Mouse (Mus musculus): ENCODE measurements around the gene Glp2r. TPM values are rescaled to one million over a fixed set of nuclear protein-coding genes. Genes with fewer than 3 reads are reported as not detected.

Gene Glp2r
- polyA plus RNA-seq, 1 experiment from 2014 or later = not detected

GRCm38 (mm10) chr11:67653521-67654090, 117.3 kb downstream of the Glp2r start:
- DNase-seq (ENCODE audit: low spot score) (no peak), ATAC-seq (replicated peaks; ENCODE audit: low FRiP score, low read depth) (no peak)
- H3K4me2 ChIP-seq (ENCODE audit: low read length) = no peak overlapping the region
- no peaks in the 10 kb centered on the region for H3K36me3 ChIP-seq (ENCODE audit: insufficient read depth, low read length)
- no peak overlapping the region for H3K27ac ChIP-seq
- H3K27me3 ChIP-seq (ENCODE audit: insufficient read depth, low read length) = no peaks in the 10 kb centered on the region
- peaks cover 4% of the 10 kb centered on the region; the same call in 1 of the 2 replicates for H3K4me1 ChIP-seq (replicated peaks; ENCODE audit: insufficient read depth, low read length)
- H3K9ac ChIP-seq (ENCODE audit: low read depth, low read length) = no peak overlapping the region
- no peak overlapping the region for H3K4me3 ChIP-seq (replicated peaks; ENCODE audit: low read depth, low read length)
- WGBS = 87% methylated on average over 9 of the region's 9 CpGs
- TF ChIP-seq CTCF (IDR thresholded peaks at IDR 0.05; ENCODE audit: low read depth) = no peak
- no peaks in the 10 kb centered on the region for H3K9me3 ChIP-seq (replicated peaks; ENCODE audit: low read length)

GRCm38 (mm10) chr11:67652893-67653255, 118.1 kb downstream of the Glp2r start:
- Histone ChIP-seq H3K27ac (no peak overlapping the region), H3K9me3 (replicated peaks; ENCODE audit: low read length) (no peaks in the 10 kb centered on the region), H3K4me2 (ENCODE audit: low read length) (no peak overlapping the region), H3K4me3 (replicated peaks; ENCODE audit: low read depth, low read length) (no peak overlapping the region), H3K27me3 (ENCODE audit: insufficient read depth, low read length) (no peaks in the 10 kb centered on the region), H3K4me1 (replicated peaks; ENCODE audit: insufficient read depth, low read length) (peaks cover 4% of the 10 kb centered on the region; the same call in 1 of the 2 replicates), H3K36me3 (ENCODE audit: insufficient read depth, low read length) (no peaks in the 10 kb centered on the region), H3K9ac (ENCODE audit: low read depth, low read length) (no peak overlapping the region)
- DNase-seq (ENCODE audit: low spot score) (no peak), ATAC-seq (replicated peaks; ENCODE audit: low FRiP score, low read depth) (no peak)
- whole genome bisulfite sequencing = 38% methylated on average over 6 of the region's 6 CpGs
- no peak for TF ChIP-seq CTCF (IDR thresholded peaks at IDR 0.05; ENCODE audit: low read depth)

GRCm38 (mm10) chr11:67652194-67652892, 118.6 kb downstream of the Glp2r start:
- no peak for ATAC-seq (replicated peaks; ENCODE audit: low FRiP score, low read depth)

GRCm38 (mm10) chr11:67651731-67652130, 119.2 kb downstream of the Glp2r start:
- Histone ChIP-seq H3K9ac (ENCODE audit: low read depth, low read length) (no peak overlapping the region), H3K4me1 (replicated peaks; ENCODE audit: insufficient read depth, low read length) (peaks cover 4% of the 10 kb centered on the region; the same call in 1 of the 2 replicates), H3K36me3 (ENCODE audit: insufficient read depth, low read length) (no peaks in the 10 kb centered on the region), H3K27me3 (ENCODE audit: insufficient read depth, low read length) (no peaks in the 10 kb centered on the region), H3K4me2 (ENCODE audit: low read length) (no peak overlapping the region), H3K27ac (no peak overlapping the region), H3K4me3 (replicated peaks; ENCODE audit: low read depth, low read length) (no peak overlapping the region), H3K9me3 (replicated peaks; ENCODE audit: low read length) (no peaks in the 10 kb centered on the region)
- ATAC-seq (replicated peaks; ENCODE audit: low FRiP score, low read depth) = no peak
- 78% methylated on average over 6 of the region's 6 CpGs for WGBS
- TF ChIP-seq CTCF (IDR thresholded peaks at IDR 0.05; ENCODE audit: low read depth) = no peak
- DNase-seq (ENCODE audit: low spot score) = no peak

More at GRCm38 (mm10) chr11:67652194-67652892, 118.6 kb downstream of the Glp2r start:
- Histone ChIP-seq H3K27me3 (ENCODE audit: insufficient read depth, low read length) (no peaks in the 10 kb centered on the region), H3K9me3 (replicated peaks; ENCODE audit: low read length) (no peaks in the 10 kb centered on the region), H3K4me3 (replicated peaks; ENCODE audit: low read depth, low read length) (no peak overlapping the region), H3K4me1 (replicated peaks; ENCODE audit: insufficient read depth, low read length) (peaks cover 4% of the 10 kb centered on the region; the same call in 1 of the 2 replicates), H3K27ac (no peak overlapping the region), H3K36me3 (ENCODE audit: insufficient read depth, low read length) (no peaks in the 10 kb centered on the region), H3K4me2 (ENCODE audit: low read length) (no peak overlapping the region), H3K9ac (ENCODE audit: low read depth, low read length) (no peak overlapping the region)
- WGBS = 15% methylated on average over 14 of the region's 14 CpGs
- TF ChIP-seq CTCF (IDR thresholded peaks at IDR 0.05; ENCODE audit: low read depth) = peak; percentile 77
- peak; percentile 79 for DNase-seq (ENCODE audit: low spot score)

GRCm38 (mm10) chr11:67649971-67650707, 120.8 kb downstream of the Glp2r start:
- no peak overlapping the region for H3K4me3 ChIP-seq (replicated peaks; ENCODE audit: low read depth, low read length)
- TF ChIP-seq CTCF (IDR thresholded peaks at IDR 0.05; ENCODE audit: low read depth) = peak; percentile 42
- no peaks in the 10 kb centered on the region for H3K27me3 ChIP-seq (ENCODE audit: insufficient read depth, low read length)
- no peaks in the 10 kb centered on the region for H3K36me3 ChIP-seq (ENCODE audit: insufficient read depth, low read length)
- no peak overlapping the region for H3K27ac ChIP-seq
- DNase-seq (ENCODE audit: low spot score) (no peak), ATAC-seq (replicated peaks; ENCODE audit: low FRiP score, low read depth) (no peak)
- no peaks in the 10 kb centered on the region for H3K9me3 ChIP-seq (replicated peaks; ENCODE audit: low read length)
- no peak overlapping the region for H3K4me2 ChIP-seq (ENCODE audit: low read length)
- peaks cover 4% of the 10 kb centered on the region; the same call in 1 of the 2 replicates for H3K4me1 ChIP-seq (replicated peaks; ENCODE audit: insufficient read depth, low read length)
- WGBS = 62% methylated on average over 10 of the region's 10 CpGs
- H3K9ac ChIP-seq (ENCODE audit: low read depth, low read length) = no peak overlapping the region

GRCm38 (mm10) chr11:67648651-67649407, 122.1 kb downstream of the Glp2r start:
- Histone ChIP-seq H3K4me1 (replicated peaks; ENCODE audit: insufficient read depth, low read length) (peaks cover 4% of the 10 kb centered on the region; the same call in 1 of the 2 replicates), H3K27ac (no peak overlapping the region), H3K4me2 (ENCODE audit: low read length) (no peak overlapping the region), H3K4me3 (replicated peaks; ENCODE audit: low read depth, low read length) (no peak overlapping the region), H3K27me3 (ENCODE audit: insufficient read depth, low read length) (no peaks in the 10 kb centered on the region), H3K36me3 (ENCODE audit: insufficient read depth, low read length) (no peaks in the 10 kb centered on the region), H3K9me3 (replicated peaks; ENCODE audit: low read length) (no peaks in the 10 kb centered on the region), H3K9ac (ENCODE audit: low read depth, low read length) (no peak overlapping the region)
- DNase-seq (ENCODE audit: low spot score) (no peak), ATAC-seq (replicated peaks; ENCODE audit: low FRiP score, low read depth) (no peak)
- 70% methylated on average over 11 of the region's 11 CpGs for WGBS
- TF ChIP-seq CTCF (IDR thresholded peaks at IDR 0.05; ENCODE audit: low read depth) = no peak

Data from kidney, postnatal 0 days (tissue).